Mouse (Mus musculus): ENCODE data around the gene Tnrc18. TPM values are rescaled to one million over a fixed set of nuclear protein-coding genes. Genes with fewer than 3 reads are reported as not detected.
A peak's percentile ranks its signal among the peaks of the same experiment; 100 is the strongest.

Gene Tnrc18
- polyA plus RNA-seq, 1 experiment from 2014 or later, result 18.2 TPM

DNA sequence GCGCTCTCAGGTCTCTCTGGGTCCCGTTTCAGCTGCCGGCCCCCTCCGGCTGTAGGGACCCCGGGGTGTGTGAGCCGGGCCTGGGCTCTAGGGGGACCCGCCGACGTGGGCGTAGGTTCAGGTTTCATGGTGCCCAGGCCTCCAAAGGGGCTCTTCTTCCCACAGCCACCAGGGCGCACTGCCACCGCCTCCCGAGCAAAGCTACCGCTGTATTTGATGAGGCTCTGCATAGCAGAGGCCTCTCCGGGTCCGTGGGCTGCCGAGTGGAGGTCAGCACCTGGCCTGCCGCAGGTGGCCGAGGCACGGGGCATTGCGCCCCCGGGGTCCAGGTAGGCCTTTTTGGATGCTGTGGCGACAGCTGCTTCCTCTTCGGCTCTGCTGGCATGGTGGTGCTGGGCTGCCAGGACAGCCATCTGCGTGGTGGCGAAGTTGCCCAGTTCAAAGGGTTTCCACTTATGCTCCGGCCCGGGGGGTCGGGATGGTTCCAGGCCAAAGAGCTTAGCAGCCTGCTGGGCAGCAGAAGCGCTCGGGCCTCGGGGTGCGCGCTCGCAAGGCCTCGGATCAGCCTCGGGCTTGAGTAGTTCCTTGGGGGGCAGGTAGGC lies 30.1 kb downstream of the Tnrc18 start:
- Histone ChIP-seq H3K4me2 (ENCODE audit: low read depth, low read length) (no peak overlapping the region), H3K9ac (ENCODE audit: low read length) (no peak overlapping the region), H3K36me3 (ENCODE audit: control insufficient read depth, insufficient read depth, low read length) (peaks cover 37% of the 10 kb centered on the region), H3K27me3 (ENCODE audit: control insufficient read depth, insufficient read depth, low read depth, low read length) (no peaks in the 10 kb centered on the region), H3K9me3 (ENCODE audit: control insufficient read depth, low read length) (peaks cover 3% of the 10 kb centered on the region; the same call in 1 of the 2 replicates), H3K4me1 (replicated peaks; ENCODE audit: control insufficient read depth, insufficient read depth, low read length) (peaks cover 8% of the 10 kb centered on the region; the same call in 1 of the 2 replicates), H3K27ac (ENCODE audit: low read length) (no peak overlapping the region), H3K4me3 (ENCODE audit: low read length) (no peak overlapping the region)
- 89% methylated on average over 37 of the region's 37 CpGs for WGBS
- ATAC-seq (ENCODE audit: low read depth), result no peak

GRCm38 (mm10) chr5:142786709-142787108 lies 30.8 kb downstream of the Tnrc18 start:
- WGBS, result 82% methylated on average over 5 of the region's 5 CpGs
- peaks cover 8% of the 10 kb centered on the region; the same call in 1 of the 2 replicates for H3K4me1 ChIP-seq (replicated peaks; ENCODE audit: control insufficient read depth, insufficient read depth, low read length)

DNA sequence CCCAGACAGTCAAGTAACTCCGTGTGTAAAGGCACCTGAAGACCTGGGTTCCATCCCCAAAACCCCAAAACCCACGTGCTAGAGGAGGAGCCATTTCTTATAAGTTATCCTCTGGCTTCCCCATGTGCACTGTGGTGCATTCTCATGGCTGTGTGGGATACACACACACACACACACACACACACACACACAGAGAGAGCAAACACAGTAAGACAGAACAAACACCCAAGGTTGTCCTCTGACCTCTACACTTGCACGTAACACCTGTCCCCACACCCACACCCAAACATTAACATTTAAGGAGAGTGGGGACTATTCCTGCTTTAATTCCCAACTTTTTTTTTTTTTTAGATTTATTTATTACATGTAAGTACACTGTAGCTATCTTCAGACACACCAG lies 31.2 kb downstream of the Tnrc18 start:
- WGBS, result 94% methylated on average over 3 of the region's 3 CpGs
- no peak for ATAC-seq (ENCODE audit: low read depth)

More at GRCm38 (mm10) chr5:142786709-142787108, 30.8 kb downstream of the Tnrc18 start:
- H3K4me2 ChIP-seq (ENCODE audit: low read depth, low read length), result no peak overlapping the region
- H3K9me3 ChIP-seq (ENCODE audit: control insufficient read depth, low read length), result peaks cover 3% of the 10 kb centered on the region; the same call in 1 of the 2 replicates
- no peaks in the 10 kb centered on the region for H3K27me3 ChIP-seq (ENCODE audit: control insufficient read depth, insufficient read depth, low read depth, low read length)
- peaks cover 37% of the 10 kb centered on the region for H3K36me3 ChIP-seq (ENCODE audit: control insufficient read depth, insufficient read depth, low read length)
- no peak overlapping the region for H3K27ac ChIP-seq (ENCODE audit: low read length)
- H3K9ac ChIP-seq (ENCODE audit: low read length), result no peak overlapping the region
- ATAC-seq (ENCODE audit: low read depth), result no peak
- H3K4me3 ChIP-seq (ENCODE audit: low read length), result no peak overlapping the region

DNA sequence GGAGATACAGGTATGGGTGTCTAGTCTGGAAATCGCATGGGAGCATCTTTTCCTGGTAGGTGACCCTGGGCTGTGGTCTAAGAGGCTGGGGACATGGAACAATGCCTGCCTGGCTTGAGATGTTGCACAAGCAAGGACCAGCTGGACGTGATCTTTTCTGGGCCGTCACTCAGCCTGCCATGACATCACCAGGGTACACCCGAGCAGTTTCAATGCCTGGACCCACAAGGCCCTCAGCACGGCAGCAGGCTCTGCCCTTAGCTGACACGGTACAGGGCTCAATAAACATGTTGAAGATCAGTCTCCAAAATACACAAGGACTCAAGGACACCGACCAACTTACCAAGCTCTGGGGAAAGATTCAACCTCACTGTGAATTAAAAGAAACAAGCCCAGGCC lies 34.3 kb downstream of the Tnrc18 start:
- H3K9ac ChIP-seq (ENCODE audit: low read length), result no peak overlapping the region
- H3K36me3 ChIP-seq (ENCODE audit: control insufficient read depth, insufficient read depth, low read length), result peaks cover 19% of the 10 kb centered on the region
- H3K4me1 ChIP-seq (replicated peaks; ENCODE audit: control insufficient read depth, insufficient read depth, low read length), result no peaks in the 10 kb centered on the region; the same call in 1 of the 2 replicates
- no peak overlapping the region for H3K4me3 ChIP-seq (ENCODE audit: low read length)
- ATAC-seq (ENCODE audit: low read depth), result 0 out of 2 replicates have a peak, but pooled peaks have one; percentile 29
- H3K27me3 ChIP-seq (ENCODE audit: control insufficient read depth, insufficient read depth, low read depth, low read length), result no peaks in the 10 kb centered on the region
- WGBS, result 43% methylated on average over 7 of the region's 7 CpGs
- H3K9me3 ChIP-seq (ENCODE audit: control insufficient read depth, low read length), result no peaks in the 10 kb centered on the region; the same call in 1 of the 2 replicates
- H3K4me2 ChIP-seq (ENCODE audit: low read depth, low read length), result no peak overlapping the region
- H3K27ac ChIP-seq (ENCODE audit: low read length), result no peak overlapping the region

More for the DNA sequence above, 31.2 kb downstream of the Tnrc18 start:
- no peak overlapping the region for H3K27ac ChIP-seq (ENCODE audit: low read length)
- no peak overlapping the region for H3K4me3 ChIP-seq (ENCODE audit: low read length)
- H3K9ac ChIP-seq (ENCODE audit: low read length), result no peak overlapping the region
- H3K4me2 ChIP-seq (ENCODE audit: low read depth, low read length), result no peak overlapping the region
- H3K9me3 ChIP-seq (ENCODE audit: control insufficient read depth, low read length), result peaks cover 3% of the 10 kb centered on the region; the same call in 1 of the 2 replicates
- H3K27me3 ChIP-seq (ENCODE audit: control insufficient read depth, insufficient read depth, low read depth, low read length), result no peaks in the 10 kb centered on the region
- H3K4me1 ChIP-seq (replicated peaks; ENCODE audit: control insufficient read depth, insufficient read depth, low read length), result peaks cover 7% of the 10 kb centered on the region; the same call in 1 of the 2 replicates
- H3K36me3 ChIP-seq (ENCODE audit: control insufficient read depth, insufficient read depth, low read length), result peaks cover 37% of the 10 kb centered on the region

- no peak for ATAC-seq (ENCODE audit: low read depth)
- WGBS, result 64% methylated on average over 8 of the region's 8 CpGs
- H3K9me3 ChIP-seq (ENCODE audit: control insufficient read depth, low read length), result no peaks in the 10 kb centered on the region
- H3K9ac ChIP-seq (ENCODE audit: low read length), result no peak overlapping the region
- no peak overlapping the region for H3K4me3 ChIP-seq (ENCODE audit: low read length)
- no peaks in the 10 kb centered on the region; the same call in 1 of the 2 replicates for H3K4me1 ChIP-seq (replicated peaks; ENCODE audit: control insufficient read depth, insufficient read depth, low read length)
- H3K36me3 ChIP-seq (ENCODE audit: control insufficient read depth, insufficient read depth, low read length), result peaks cover 14% of the 10 kb centered on the region
- no peak overlapping the region for H3K27ac ChIP-seq (ENCODE audit: low read length)
- H3K27me3 ChIP-seq (ENCODE audit: control insufficient read depth, insufficient read depth, low read depth, low read length), result no peaks in the 10 kb centered on the region
- H3K4me2 ChIP-seq (ENCODE audit: low read depth, low read length), result no peak overlapping the region
These were observed 34.9 kb downstream of the Tnrc18 start for GRCm38 (mm10) chr5:142782459-142783141.

GRCm38 (mm10) chr5:142780579-142780978 lies 36.9 kb downstream of the Tnrc18 start:
- Histone ChIP-seq H3K9me3 (ENCODE audit: control insufficient read depth, low read length) (no peaks in the 10 kb centered on the region), H3K4me1 (replicated peaks; ENCODE audit: control insufficient read depth, insufficient read depth, low read length) (no peaks in the 10 kb centered on the region; the same call in 1 of the 2 replicates), H3K27me3 (ENCODE audit: control insufficient read depth, insufficient read depth, low read depth, low read length) (no peaks in the 10 kb centered on the region), H3K27ac (ENCODE audit: low read length) (no peak overlapping the region), H3K4me2 (ENCODE audit: low read depth, low read length) (no peak overlapping the region), H3K4me3 (ENCODE audit: low read length) (no peak overlapping the region), H3K9ac (ENCODE audit: low read length) (no peak overlapping the region), H3K36me3 (ENCODE audit: control insufficient read depth, insufficient read depth, low read length) (peaks cover 8% of the 10 kb centered on the region; the same call in 1 of the 2 replicates)
- 80% methylated on average over 5 of the region's 5 CpGs for WGBS
- no peak for ATAC-seq (ENCODE audit: low read depth)

- 73% methylated on average over 6 of the region's 6 CpGs for WGBS
- Histone ChIP-seq H3K27ac (ENCODE audit: low read length) (no peak overlapping the region), H3K4me1 (replicated peaks; ENCODE audit: control insufficient read depth, insufficient read depth, low read length) (no peaks in the 10 kb centered on the region; the same call in 1 of the 2 replicates), H3K4me3 (ENCODE audit: low read length) (no peak overlapping the region), H3K27me3 (ENCODE audit: control insufficient read depth, insufficient read depth, low read depth, low read length) (no peaks in the 10 kb centered on the region), H3K36me3 (ENCODE audit: control insufficient read depth, insufficient read depth, low read length) (peaks cover 21% of the 10 kb centered on the region), H3K9me3 (ENCODE audit: control insufficient read depth, low read length) (no peaks in the 10 kb centered on the region), H3K4me2 (ENCODE audit: low read depth, low read length) (no peak overlapping the region), H3K9ac (ENCODE audit: low read length) (no peak overlapping the region)
- no peak for ATAC-seq (ENCODE audit: low read depth)
These were observed 38.6 kb downstream of the Tnrc18 start for GRCm38 (mm10) chr5:142778871-142779270.

DNA sequence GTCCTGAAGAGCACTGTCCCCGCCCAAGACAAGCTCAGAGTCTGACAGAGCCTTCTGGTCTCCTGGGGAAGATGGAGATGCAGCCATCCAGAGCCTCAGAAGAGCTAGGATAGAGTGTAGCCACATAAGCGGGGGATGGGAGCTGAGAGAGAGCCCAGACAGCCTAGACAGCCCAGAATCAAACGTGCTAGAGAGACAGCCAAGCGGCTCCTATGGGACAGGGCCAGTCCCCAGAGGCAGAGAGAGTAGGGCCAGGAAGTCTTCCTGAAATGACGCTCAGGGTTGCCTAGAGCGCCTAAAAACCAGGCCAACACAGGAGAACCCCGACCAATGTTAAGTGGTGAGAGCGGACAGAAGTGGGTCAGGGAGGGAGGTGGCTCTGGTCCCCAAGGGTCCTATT lies 39.3 kb downstream of the Tnrc18 start:
- 0 out of 2 replicates have a peak, but pooled peaks have one; percentile 4 for ATAC-seq (ENCODE audit: low read depth)
- WGBS, result 61% methylated on average over 8 of the region's 8 CpGs
- no peak overlapping the region for H3K4me2 ChIP-seq (ENCODE audit: low read depth, low read length)
- no peak overlapping the region for H3K9ac ChIP-seq (ENCODE audit: low read length)
- peaks cover 28% of the 10 kb centered on the region for H3K36me3 ChIP-seq (ENCODE audit: control insufficient read depth, insufficient read depth, low read length)
- H3K4me3 ChIP-seq (ENCODE audit: low read length), result no peak overlapping the region
- H3K4me1 ChIP-seq (replicated peaks; ENCODE audit: control insufficient read depth, insufficient read depth, low read length), result no peaks in the 10 kb centered on the region; the same call in 1 of the 2 replicates
- H3K27ac ChIP-seq (ENCODE audit: low read length), result no peak overlapping the region
- no peaks in the 10 kb centered on the region for H3K27me3 ChIP-seq (ENCODE audit: control insufficient read depth, insufficient read depth, low read depth, low read length)
- no peaks in the 10 kb centered on the region for H3K9me3 ChIP-seq (ENCODE audit: control insufficient read depth, low read length)

- 84% methylated on average over 13 of the region's 13 CpGs for WGBS
- Histone ChIP-seq H3K9me3 (ENCODE audit: control insufficient read depth, low read length) (no peaks in the 10 kb centered on the region), H3K27ac (ENCODE audit: low read length) (no peak overlapping the region), H3K4me2 (ENCODE audit: low read depth, low read length) (no peak overlapping the region), H3K4me1 (replicated peaks; ENCODE audit: control insufficient read depth, insufficient read depth, low read length) (no peaks in the 10 kb centered on the region; the same call in 1 of the 2 replicates), H3K4me3 (ENCODE audit: low read length) (no peak overlapping the region), H3K27me3 (ENCODE audit: control insufficient read depth, insufficient read depth, low read depth, low read length) (no peaks in the 10 kb centered on the region), H3K36me3 (ENCODE audit: control insufficient read depth, insufficient read depth, low read length) (peaks cover 43% of the 10 kb centered on the region), H3K9ac (ENCODE audit: low read length) (no peak overlapping the region)
- ATAC-seq (ENCODE audit: low read depth), result no peak
These were observed 41.4 kb downstream of the Tnrc18 start for GRCm38 (mm10) chr5:142776080-142776479.

Data from lung, embryonic 16.5 days (tissue).